Mouse (Mus musculus): ENCODE results near the gene Nxf1.
A peak's percentile ranks its signal among the peaks of the same experiment; 100 is the strongest.

Nxf1 gene

GRCm38 (mm10) chr19:8770567-8771270 is 13.8 kb downstream of the Nxf1 start, which contains the start of gene Tmem223:
Gene Tmem223, plus strand, starts transcription at chr19:8770996.
- peak; percentile 79 to 80 for DNase-seq (ENCODE audit: low spot score in 2 of 2)

DNA sequence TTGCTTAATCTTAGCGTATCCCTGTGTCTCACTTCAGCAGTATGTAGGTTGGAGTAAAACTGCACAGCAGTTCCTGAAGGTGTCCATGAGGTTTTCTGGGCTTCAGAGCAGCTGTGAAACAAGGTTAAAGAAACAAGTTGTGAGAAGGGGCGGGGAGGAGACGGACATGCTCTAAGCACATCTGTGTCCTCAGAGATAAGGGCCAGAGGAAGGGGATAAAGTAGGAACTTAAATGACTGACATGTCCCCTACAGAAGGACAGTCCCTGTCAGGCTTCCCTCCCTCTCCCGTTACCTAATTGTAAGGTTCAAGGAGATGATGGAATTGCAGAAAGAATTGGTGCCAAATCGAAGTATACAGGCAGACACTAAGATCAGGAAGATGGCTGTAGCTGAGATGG is 16.1 kb downstream of the Nxf1 start:
- DNase-seq (ENCODE audit: low spot score in 2 of 2): no peak

DNA sequence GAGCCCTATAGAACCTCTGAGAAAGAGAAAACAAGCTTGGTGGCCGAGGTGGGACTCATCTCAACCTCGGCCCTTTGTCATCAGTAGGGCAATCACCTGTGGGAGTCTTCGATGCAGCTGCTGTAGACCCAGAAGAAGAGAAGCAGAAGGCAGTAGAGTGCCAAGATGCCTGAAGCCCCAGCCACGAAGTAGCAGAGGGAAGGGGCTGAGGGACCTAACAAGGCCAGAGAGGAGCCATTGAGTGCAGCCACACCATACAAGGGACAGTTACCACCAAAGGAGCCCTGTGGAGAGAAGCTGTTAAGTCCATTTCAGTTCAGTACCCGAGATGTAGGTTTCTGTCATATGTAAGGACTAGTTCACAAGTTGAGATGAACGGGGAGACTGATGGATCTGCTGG is 16.5 kb downstream of the Nxf1 start:
- no peak for DNase-seq (ENCODE audit: low spot score in 2 of 2)

DNA sequence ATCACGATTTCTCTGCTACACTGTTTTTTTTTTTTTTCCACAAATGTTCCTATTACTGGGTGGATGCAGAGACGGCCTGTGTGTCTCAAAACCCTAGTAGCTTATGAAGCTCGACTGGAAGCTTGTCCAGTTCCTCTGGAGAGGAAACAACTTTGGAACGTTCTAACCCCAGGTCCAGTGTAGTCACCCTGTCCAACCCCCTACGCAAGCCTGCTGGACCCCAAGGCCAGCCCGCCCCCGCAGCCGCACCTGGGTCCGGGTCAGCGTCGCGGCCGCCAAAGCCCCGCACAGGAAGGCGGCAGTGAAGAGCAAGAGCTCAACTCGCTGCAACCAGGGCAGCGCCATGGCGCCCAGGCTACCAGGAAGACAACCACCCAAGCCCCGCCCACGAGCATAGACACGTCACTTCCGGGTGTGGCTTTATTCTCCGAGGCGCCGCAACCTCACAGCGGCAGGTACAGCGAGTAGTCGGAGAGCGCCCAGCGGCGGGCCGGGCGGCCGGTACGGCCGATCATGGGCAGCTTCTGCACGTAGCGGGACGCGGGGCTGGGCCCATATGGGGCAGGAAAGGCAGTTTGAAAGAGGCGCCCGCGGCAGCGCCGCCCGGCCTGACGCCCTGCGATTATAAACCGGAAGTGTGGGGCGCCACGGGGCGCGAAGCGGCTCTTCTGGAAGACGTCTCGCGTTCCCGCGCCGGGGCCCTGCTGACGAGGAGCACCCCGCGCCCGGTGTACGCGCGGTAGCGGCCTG is 17.4 kb downstream of the Nxf1 start, which contains the start of gene Tmem179b:
TSS of gene Tmem179b (minus strand) at position 382 of the 750 bp plus-strand sequence.
- peak; percentile 97 to 98 for DNase-seq (ENCODE audit: low spot score in 2 of 2)

- no peak for DNase-seq (ENCODE audit: low spot score in 2 of 2)
These were observed 18.1 kb downstream of the Nxf1 start for GRCm38 (mm10) chr19:8774951-8775421.

- peak; percentile 88 to 96 for DNase-seq (ENCODE audit: low spot score in 2 of 2)
These were observed 29.3 kb downstream of the Nxf1 start, which contains the start of gene Taf6l for GRCm38 (mm10) chr19:8786008-8786781. Gene Taf6l, minus strand, starts transcription at chr19:8786417.

DNA sequence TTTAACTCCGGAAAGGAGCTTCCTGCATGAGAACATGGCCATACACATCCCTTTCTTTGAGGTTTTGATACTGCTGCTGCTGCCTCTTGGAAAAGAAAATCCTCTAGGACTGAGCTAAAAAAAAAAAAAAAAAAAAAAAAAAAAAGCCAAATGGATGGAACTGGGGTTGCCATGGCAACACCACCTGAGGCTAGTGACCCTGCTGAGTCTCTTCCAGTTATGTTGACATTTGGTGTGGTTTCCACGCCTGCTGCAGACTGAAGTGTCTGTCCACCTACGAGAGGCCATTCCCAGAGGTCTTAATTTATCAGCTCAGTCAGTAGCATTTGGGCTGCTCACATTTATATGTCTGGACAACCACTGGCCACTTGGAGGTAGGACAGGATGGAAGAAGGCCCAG is 31.6 kb downstream of the Nxf1 start:
- DNase-seq (ENCODE audit: low spot score in 2 of 2): no peak

DNA sequence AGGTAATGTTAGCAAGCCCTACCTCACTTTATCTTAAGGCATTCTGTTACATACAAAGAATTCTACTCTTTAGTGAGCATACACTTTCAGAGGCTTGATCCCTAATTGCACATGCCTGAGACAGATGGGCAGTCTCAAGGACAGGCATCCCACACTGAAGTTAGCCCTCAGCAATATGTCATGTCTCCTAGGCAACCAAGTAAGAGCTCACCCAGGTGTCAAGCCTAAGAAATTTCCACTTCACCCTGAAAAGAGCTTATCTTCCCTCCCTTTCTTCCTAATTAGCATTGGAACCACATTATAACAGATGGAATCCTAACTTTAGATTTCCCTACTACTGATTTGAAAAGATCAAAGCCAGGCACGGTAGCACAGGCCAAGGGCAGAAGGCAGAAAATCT is 32.3 kb downstream of the Nxf1 start:
- DNase-seq (ENCODE audit: low spot score in 2 of 2): peak in 1 of 2 experiments; percentile 50

DNA sequence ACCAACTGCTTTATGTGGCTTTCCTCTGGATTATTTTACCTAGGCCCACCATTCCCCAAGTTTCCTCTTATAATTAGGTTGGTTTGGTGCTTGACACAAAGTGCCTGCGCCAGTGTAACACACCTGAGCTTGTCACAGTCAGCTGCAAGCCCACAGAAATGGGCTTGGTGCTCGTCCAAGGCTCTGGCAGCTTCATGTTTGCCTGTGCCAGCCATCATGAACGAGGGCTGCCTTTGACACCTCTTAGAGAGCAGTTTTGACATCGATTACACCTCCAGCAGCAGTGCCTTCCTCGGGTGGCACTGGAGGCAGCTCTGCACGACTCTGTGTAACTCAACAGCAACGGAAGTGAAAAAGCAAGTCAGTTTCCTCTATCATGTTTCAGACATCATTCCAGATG is 33.3 kb downstream of the Nxf1 start:
- DNase-seq (ENCODE audit: low spot score in 2 of 2): peak in 1 of 2 experiments; percentile 47

DNA sequence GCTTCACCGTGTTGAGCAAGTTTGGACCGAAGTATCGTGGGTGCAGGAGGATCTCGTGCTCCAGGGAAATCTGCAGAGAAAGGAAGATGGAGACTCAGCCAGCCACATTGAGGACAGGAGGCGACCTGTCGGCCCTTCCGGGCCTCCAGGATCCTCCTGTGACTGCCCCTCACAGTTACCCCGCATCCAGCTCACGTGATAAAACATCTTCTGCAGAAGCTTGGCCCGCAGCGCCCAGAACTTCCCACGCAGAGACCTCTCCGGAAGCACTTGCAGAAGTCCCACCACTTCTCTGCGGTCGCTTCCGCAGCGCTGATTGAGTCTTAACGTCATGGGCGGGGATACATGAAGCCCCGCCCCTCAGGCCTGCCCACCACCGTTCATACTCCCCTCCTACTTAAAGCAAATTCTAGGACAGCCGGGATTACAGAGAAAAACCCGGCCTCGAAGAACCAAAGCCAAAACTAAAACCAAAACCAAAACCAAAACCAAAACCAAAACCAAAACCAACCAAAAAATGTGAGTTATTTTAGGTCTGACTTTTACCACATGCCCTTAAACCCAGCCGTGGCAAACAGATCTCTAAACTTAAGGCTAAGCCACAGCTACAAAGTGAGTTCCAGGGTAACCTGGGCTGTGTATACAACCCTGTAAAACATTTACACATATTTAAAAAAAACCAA is 41.5 kb downstream of the Nxf1 start, which contains the start of gene Polr2g:
TSS of gene Polr2g (minus strand) at position 314 of the 683 bp plus-strand sequence.
- DNase-seq (ENCODE audit: low spot score in 2 of 2): peak; percentile 82 to 91

- DNase-seq (ENCODE audit: low spot score in 2 of 2): no peak
These were observed 42.1 kb downstream of the Nxf1 start for GRCm38 (mm10) chr19:8798947-8799315.

DNA sequence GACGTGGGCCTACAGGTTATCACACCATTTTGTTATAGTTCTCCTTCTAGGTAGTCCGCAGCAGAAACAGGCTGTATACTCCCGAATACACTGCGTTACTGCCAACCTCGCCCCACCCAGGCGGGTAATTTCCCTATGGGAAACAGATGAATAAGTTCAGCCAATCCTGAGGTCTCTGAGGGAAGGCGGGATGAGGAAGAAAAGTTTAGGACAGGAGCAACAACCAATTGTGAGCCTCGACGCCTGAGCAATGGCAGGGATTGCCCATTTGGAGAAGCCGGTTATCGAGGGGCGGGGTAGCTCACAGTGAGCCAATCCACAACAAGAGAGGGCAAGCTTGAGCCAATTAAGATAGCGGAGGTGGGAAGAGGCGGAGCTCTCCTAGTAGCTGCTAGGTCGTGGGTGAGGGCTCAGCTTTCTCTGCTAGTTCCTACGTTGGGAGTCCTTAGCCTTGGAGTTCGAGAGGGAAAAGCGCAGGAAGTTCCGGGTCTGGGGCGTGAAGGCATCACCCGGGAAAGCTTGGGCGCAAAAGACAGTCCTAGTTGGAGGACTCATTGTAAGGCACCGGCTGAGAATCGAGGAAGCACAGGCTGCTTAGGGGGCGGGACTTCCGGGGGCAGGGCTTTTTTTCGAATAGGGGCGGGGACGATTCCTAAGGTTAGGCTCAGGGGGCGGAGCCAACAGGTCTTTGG is 45.4 kb downstream of the Nxf1 start, which contains the start of gene Zbtb3:
TSS of gene Zbtb3 (plus strand) at position 426 of the 692 bp plus-strand sequence.
- peak; percentile 96 to 97 for DNase-seq (ENCODE audit: low spot score in 2 of 2)

DNA sequence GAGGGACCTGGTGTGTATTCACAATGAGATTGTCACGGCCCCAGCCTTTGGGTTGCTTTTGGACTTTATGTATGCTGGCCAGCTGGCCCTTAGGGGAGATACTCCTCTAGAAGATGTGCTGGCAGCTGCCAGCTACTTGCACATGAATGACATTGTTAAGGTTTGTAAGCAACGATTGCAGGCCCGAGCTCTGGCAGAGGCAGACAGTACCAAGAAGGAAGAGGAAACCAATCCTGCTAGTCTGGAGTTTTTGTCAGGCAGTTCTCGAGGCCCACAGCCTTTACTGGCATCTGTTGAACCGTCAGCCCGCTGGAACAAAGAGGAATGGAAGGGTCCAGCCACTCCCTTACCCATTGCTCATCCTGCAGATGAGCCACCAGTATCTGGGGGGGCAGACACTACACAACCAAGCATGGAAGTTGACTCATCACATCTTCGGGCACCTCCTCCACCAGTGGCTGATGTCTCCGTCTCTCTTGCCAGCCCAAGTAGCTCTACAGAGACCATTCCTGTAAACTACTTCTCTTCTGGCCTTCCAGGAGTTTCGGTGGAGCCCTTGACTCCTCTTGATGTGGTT is 46.4 kb downstream of the Nxf1 start:
- DNase-seq (ENCODE audit: low spot score in 2 of 2): no peak

GRCm38 (mm10) chr19:8803879-8804660 is 47.2 kb downstream of the Nxf1 start:
- no peak for DNase-seq (ENCODE audit: low spot score in 2 of 2)

DNA sequence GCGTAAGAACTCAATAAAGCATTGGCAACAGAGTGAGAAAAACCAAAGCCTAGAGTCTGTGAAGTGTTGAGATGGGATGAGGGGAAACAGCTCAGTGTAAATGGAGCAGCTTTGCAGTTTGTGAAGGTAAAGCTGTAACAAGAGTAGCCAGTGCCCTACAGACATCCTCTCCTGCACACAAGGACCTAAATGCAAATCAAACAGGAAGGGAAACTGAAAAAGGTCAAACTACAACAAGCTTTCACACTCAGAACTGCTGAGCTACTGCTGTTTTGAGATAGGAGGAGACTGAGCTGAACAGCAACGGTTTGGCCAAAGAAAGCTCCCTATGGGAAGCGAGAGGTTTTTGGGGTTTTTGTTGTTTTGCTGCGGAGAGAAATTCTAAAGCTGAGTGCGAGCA is 49.9 kb downstream of the Nxf1 start:
- DNase-seq (ENCODE audit: low spot score in 2 of 2): no peak

- DNase-seq (ENCODE audit: low spot score in 2 of 2): no peak
These were observed 58.9 kb downstream of the Nxf1 start for GRCm38 (mm10) chr19:8815812-8816211.

GRCm38 (mm10) chr19:8817001-8817400 is 60.1 kb downstream of the Nxf1 start:
- DNase-seq (ENCODE audit: low spot score in 2 of 2): no peak

DNA sequence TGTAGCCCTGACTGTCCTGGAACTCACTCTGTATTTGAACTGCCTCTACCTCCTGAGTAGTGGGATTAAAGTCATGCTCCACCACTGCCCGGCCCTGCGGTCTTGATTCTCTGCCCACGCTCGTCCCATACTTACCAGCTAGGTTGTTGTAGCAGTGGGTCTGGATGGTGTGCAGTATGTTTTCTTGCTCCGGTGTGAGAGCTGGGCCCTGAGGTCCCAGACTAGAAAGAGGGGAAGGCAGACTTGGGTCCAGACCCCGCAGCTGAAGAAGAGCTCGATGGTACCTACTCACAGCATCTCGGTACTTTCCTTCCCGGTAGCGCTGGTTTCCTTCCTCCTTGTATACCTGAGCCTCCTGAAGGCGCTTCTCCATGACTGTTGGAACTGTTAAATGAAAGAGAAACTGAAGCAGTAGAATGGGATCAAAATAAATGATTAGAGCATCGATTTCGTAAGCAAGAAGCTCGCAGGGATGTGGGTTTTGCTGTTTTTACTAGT is 61.5 kb downstream of the Nxf1 start:
- no peak for DNase-seq (ENCODE audit: low spot score in 2 of 2)
